Comparison of ENCODE assay signal across 9 mouse cellular contexts in the genomic region with DNA sequence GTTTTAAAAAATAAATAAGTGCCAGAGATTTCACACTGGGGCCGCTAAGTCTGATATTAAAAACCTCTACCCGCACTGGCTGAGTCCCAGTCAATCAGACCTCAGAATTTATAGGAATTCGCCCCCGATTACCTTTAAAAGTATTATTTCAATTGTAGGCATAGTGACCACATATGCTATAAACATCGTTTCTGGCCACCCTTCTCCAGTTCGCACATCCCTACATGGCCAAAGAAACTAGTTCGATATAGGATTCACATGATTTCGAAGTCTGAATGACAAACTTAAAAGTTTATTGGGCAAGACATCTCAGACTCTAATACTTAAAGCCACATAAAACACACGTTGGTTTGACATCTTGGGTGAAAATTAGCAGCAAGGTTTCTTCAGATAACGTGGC. TPM values are rescaled to one million over a fixed set of nuclear protein-coding genes. Genes with fewer than 3 reads are reported as not detected.
DNase-seq lines count a peak whose midpoint lies in the region; ATAC-seq lines count a peak whose summit lies in the region.
"Had no signal": no experiment of that assay in that cellular context is flagged by ENCODE, and none has a peak within 500 bp of the region (broad histone marks: within the 10 kb centered on the region; RNA-seq: fewer than 3 reads in every experiment).

No protein-coding gene starts in this region.

- WGBS in kidney, embryonic 14.5 days: 3% methylated on average over 10 of the region's 10 CpGs
- WGBS in forebrain, embryonic 13.5 days: 6% methylated on average over 10 of the region's 10 CpGs
- WGBS in limb, embryonic 10.5 days: 3% methylated on average over 10 of the region's 10 CpGs
- 4% methylated on average over 10 of the region's 10 CpGs for WGBS in neural tube, embryonic 12.5 days

- H3K36me3 ChIP-seq in kidney, embryonic 14.5 days (ENCODE audit: control insufficient read depth, insufficient read depth, low read length): no peaks in the 10 kb centered on the region
- H3K36me3 ChIP-seq in forebrain, embryonic 13.5 days (ENCODE audit: poor library complexity, severe bottlenecking): no peaks in the 10 kb centered on the region
- H3K36me3 ChIP-seq in limb, embryonic 10.5 days: no peaks in the 10 kb centered on the region
- H3K36me3 ChIP-seq in neural tube, embryonic 12.5 days: no peaks in the 10 kb centered on the region

- H3K4me3 ChIP-seq in kidney, embryonic 14.5 days (ENCODE audit: low read length): peak overlapping the region; percentile 63; the same call in 1 of the 2 replicates
- peak overlapping the region; percentile 65 for H3K4me3 ChIP-seq in forebrain, embryonic 13.5 days
- 0 out of 2 replicates have a peak overlapping the region, but pooled peaks have one; percentile 64 for H3K4me3 ChIP-seq in limb, embryonic 10.5 days
- peak overlapping the region; percentile 72; the same call in 1 of the 2 replicates for H3K4me3 ChIP-seq in neural tube, embryonic 12.5 days

- DNase-seq in kidney, adult 11 months: no peak
- peak; percentile 28 for DNase-seq in limb, embryonic 10.5 days (ENCODE audit: low spot score)
- no peak for DNase-seq in Muller cell, postnatal 12 days (ENCODE audit: inconsistent ontology term)
- DNase-seq in frontal cortex, postnatal 14 days (ENCODE audit: low spot score in 2 of 2): no peak
- DNase-seq: adrenal gland, adult 8-10 months had no signal

- H3K27ac ChIP-seq in kidney, embryonic 14.5 days (ENCODE audit: low read depth, low read length): no peak overlapping the region
- H3K27ac ChIP-seq in forebrain, embryonic 13.5 days: no peak overlapping the region
- no peak overlapping the region for H3K27ac ChIP-seq in limb, embryonic 10.5 days
- H3K27ac ChIP-seq in neural tube, embryonic 12.5 days: no peak overlapping the region

- ATAC-seq in kidney, embryonic 14.5 days (ENCODE audit: low FRiP score, low TSS enrichment): no peak
- ATAC-seq in forebrain, embryonic 13.5 days: no peak
- no peak for ATAC-seq in neural tube, embryonic 12.5 days (ENCODE audit: low FRiP score, low read depth)
- ATAC-seq in erythroid progenitor cell, adult 5-6 weeks (replicated peaks; ENCODE audit: low FRiP score, poor library complexity, severe bottlenecking): no peak

- H3K9me3 ChIP-seq in kidney, embryonic 14.5 days (ENCODE audit: control insufficient read depth, low read length): no peaks in the 10 kb centered on the region
- H3K9me3 ChIP-seq in forebrain, embryonic 13.5 days (replicated peaks): no peaks in the 10 kb centered on the region
- H3K9me3 ChIP-seq in limb, embryonic 10.5 days (replicated peaks): no peaks in the 10 kb centered on the region
- H3K9me3 ChIP-seq in neural tube, embryonic 12.5 days: no peaks in the 10 kb centered on the region

- H3K27me3 ChIP-seq in kidney, embryonic 14.5 days (ENCODE audit: control insufficient read depth, insufficient read depth, low read length): peaks cover 66% of the 10 kb centered on the region
- H3K27me3 ChIP-seq in forebrain, embryonic 13.5 days: peaks cover 76% of the 10 kb centered on the region
- peaks cover 97% of the 10 kb centered on the region for H3K27me3 ChIP-seq in limb, embryonic 10.5 days (ENCODE audit: low read depth, poor library complexity, severe bottlenecking)
- peaks cover 41% of the 10 kb centered on the region for H3K27me3 ChIP-seq in neural tube, embryonic 12.5 days (replicated peaks)

- peaks cover 22% of the 10 kb centered on the region; the same call in 1 of the 2 replicates for H3K4me1 ChIP-seq in kidney, embryonic 14.5 days (ENCODE audit: control insufficient read depth, insufficient read depth, low read length)
- H3K4me1 ChIP-seq in forebrain, embryonic 13.5 days: peaks cover 68% of the 10 kb centered on the region
- H3K4me1 ChIP-seq in limb, embryonic 10.5 days: peaks cover 68% of the 10 kb centered on the region
- peaks cover 52% of the 10 kb centered on the region for H3K4me1 ChIP-seq in neural tube, embryonic 12.5 days

- H3K4me2 ChIP-seq in kidney, embryonic 14.5 days (replicated peaks; ENCODE audit: low read depth, low read length): peak overlapping the region; percentile 98; the same call in 1 of the 2 replicates
- peak overlapping the region; percentile 87 for H3K4me2 ChIP-seq in forebrain, embryonic 13.5 days
- peak overlapping the region; percentile 83 for H3K4me2 ChIP-seq in neural tube, embryonic 12.5 days (replicated peaks)

- H3K9ac ChIP-seq in kidney, embryonic 14.5 days (ENCODE audit: low read depth, low read length): no peak overlapping the region
- H3K9ac ChIP-seq in forebrain, embryonic 13.5 days: peak overlapping the region; percentile 82; the same call in 1 of the 2 replicates
- H3K9ac ChIP-seq in neural tube, embryonic 12.5 days: no peak overlapping the region

RNA-seq across cellular contexts. Expression of a gene that starts 0.8 kb away (rescaled TPM):
- 0.84 and 1.2 TPM in 2 replicates for polyA plus RNA-seq in kidney, embryonic 14.5 days (2014; fragmentation: Nextera tagmentation; extraction: Ambion mirVana)
- polyA plus RNA-seq in forebrain, embryonic 13.5 days (2015; fragmentation: Nextera tagmentation; extraction: Ambion mirVana): 10.9 and 12.1 TPM in 2 replicates
- 0.28 and 0.46 TPM in 2 replicates for polyA plus RNA-seq in limb, embryonic 10.5 days (2016; fragmentation: Nextera tagmentation; extraction: Ambion mirVana)
- polyA plus RNA-seq in neural tube, embryonic 12.5 days (2016; fragmentation: Nextera tagmentation; extraction: Ambion mirVana): 17.7 and 18.6 TPM in 2 replicates
- total RNA-seq in erythroid progenitor cell, adult 5-6 weeks (2015; ENCODE audit: low replicate concordance): not detected in 2 replicates
- not detected in 2 replicates for total RNA-seq in erythroid progenitor cell, adult 5-6 weeks (2017; ENCODE audit: low replicate concordance)
